Mouse (Mus musculus) liver, adult 2 months (tissue): Measurements from ENCODE around the gene Atf5.

Source experiments
- CTCF ChIP-seq: fragments of 200-500 bp; IDR thresholded peaks from 2 replicates; pipeline ENCODE4 v1.5.1; 2011; ENCODE audit warnings: low read depth, low read length, control low read depth
- POLR2A ChIP-seq: fragments of 200-500 bp; IDR thresholded peaks from 2 replicates; pipeline ENCODE4 v1.6.1; 2011; ENCODE audit warnings: low read length, control low read depth; ENCODE audit not compliant: insufficient read depth; ENCODE audit errors: extremely low read depth

DNA sequence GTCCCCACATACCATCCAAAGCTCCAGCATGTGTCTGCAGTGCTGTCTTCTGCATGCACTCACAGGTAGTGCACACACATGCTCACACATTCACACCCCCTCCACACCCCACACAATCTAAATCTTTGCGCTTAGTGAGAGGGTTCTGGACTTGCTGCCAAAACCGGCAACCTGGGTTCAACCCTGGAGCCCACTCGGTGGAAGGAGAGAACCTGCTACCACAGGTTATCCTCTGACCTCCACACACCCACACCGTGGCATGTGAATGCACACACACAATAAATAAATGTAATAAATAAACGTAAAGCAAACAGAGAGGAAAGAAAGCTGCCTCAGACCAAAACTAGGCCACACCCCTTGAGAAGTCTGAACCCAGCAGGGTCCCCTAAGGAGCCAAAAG, 31.3 kb upstream of the Atf5 start:
- no peak for TF ChIP-seq CTCF
- no peak for TF ChIP-seq POLR2A
